Mouse (Mus musculus) intestine, embryonic 16.5 days (tissue): Measurements from ENCODE around the gene Arhgap42. TPM values are rescaled to one million over a fixed set of nuclear protein-coding genes. Genes with fewer than 3 reads are reported as not detected.

Experiments used
- ATAC-seq: fragments of 200-750 bp; cut with Nextera tagmentation; 2 replicates; pipeline ENCODE4 v1.8.0; 2017; ENCODE audit warnings: moderate TSS enrichment, moderate library complexity
- H3K27ac ChIP-seq: fragments of 300-500 bp; sonication (generic); 2 replicates; pipeline ENCODE4 v1.5.1; 2014; ENCODE audit warnings: mild to moderate bottlenecking, low read length
- H3K27me3 ChIP-seq: fragments of 300-500 bp; sonication (generic); replicated peaks from 2 replicates; pipeline ENCODE4 v1.6.1; 2014; ENCODE audit warnings: low read length, control low read depth, mixed read lengths; ENCODE audit not compliant: control insufficient read depth, insufficient read depth
- H3K36me3 ChIP-seq: fragments of 300-500 bp; sonication (generic); 2 replicates; pipeline ENCODE4 v1.6.1; 2014; ENCODE audit warnings: low read length, control low read depth; ENCODE audit not compliant: control insufficient read depth, insufficient read depth
- H3K4me1 ChIP-seq: fragments of 300-500 bp; sonication (generic); 2 replicates; pipeline ENCODE4 v1.6.1; 2014; ENCODE audit warnings: low read length, control low read depth, mixed read lengths; ENCODE audit not compliant: control insufficient read depth, insufficient read depth
- H3K4me2 ChIP-seq: fragments of 300-500 bp; sonication (generic); 2 replicates; pipeline ENCODE4 v1.6.1; 2014; ENCODE audit warnings: low read depth, low read length, control low read depth
- H3K4me3 ChIP-seq: fragments of 300-500 bp; sonication (generic); 2 replicates; pipeline ENCODE4 v1.5.1; 2014; ENCODE audit warnings: mild to moderate bottlenecking, low read length
- H3K9ac ChIP-seq: fragments of 300-500 bp; sonication (generic); 2 replicates; pipeline ENCODE4 v1.6.1; 2014; ENCODE audit warnings: low read depth, low read length
- H3K9me3 ChIP-seq: fragments of 300-500 bp; sonication (generic); 2 replicates; pipeline ENCODE4 v1.6.1; 2016; ENCODE audit warnings: low read length, control low read depth; ENCODE audit not compliant: control insufficient read depth
- WGBS: fragments of 180-500 bp; shearing (Covaris S2); extraction: QIAGEN DNeasy Blood & Tissue Kit; methylation state at CpG from one replicate; pipeline ENCODE4 v1.1.7; 2014; 5-methylcytosine and 5-hydroxymethylcytosine counted together
- polyA plus RNA-seq: library from polyadenylated mRNA; unstranded; fragments of >200 nt; fragmentation: Nextera tagmentation; extraction: Ambion mirVana; gene quantifications from 2 replicates; pipeline ENCODE4 v1.2.1, GENCODE M21; 2015

Arhgap42 gene
- polyA plus RNA-seq, result 28.9 and 30.5 TPM in 2 replicates

GRCm38 (mm10) chr9:9238438-9239391 is at the start of gene Arhgap42:
Arhgap42 (minus strand) TSS chr9:9239101.
- peak within 1 kb of the TSS; percentile 65 for H3K4me2 ChIP-seq
- WGBS, result 0% methylated on average over 71 of the region's 78 CpGs
- peak within 1 kb of the TSS; percentile 95 for H3K9ac ChIP-seq
- H3K4me1 ChIP-seq, result peaks cover 16% of the 10 kb centered on the region; the same call in 1 of the 2 replicates
- ATAC-seq, result peak; percentile 95
- H3K36me3 ChIP-seq, result no peaks in the 10 kb centered on the region
- peak within 1 kb of the TSS; percentile 85 for H3K4me3 ChIP-seq
- peak within 1 kb of the TSS; percentile 95 for H3K27ac ChIP-seq
- no peaks in the 10 kb centered on the region for H3K27me3 ChIP-seq
- no peaks in the 10 kb centered on the region for H3K9me3 ChIP-seq

GRCm38 (mm10) chr9:9288140-9288539 is 49.2 kb upstream of the Arhgap42 start:
- 91% methylated on average over 2 of the region's 2 CpGs for WGBS
- no peak overlapping the region for H3K4me3 ChIP-seq

GRCm38 (mm10) chr9:9269305-9269704 is 30.4 kb upstream of the Arhgap42 start:
- Histone ChIP-seq H3K4me1 (no peaks in the 10 kb centered on the region), H3K36me3 (no peaks in the 10 kb centered on the region), H3K27ac (no peak overlapping the region), H3K4me2 (no peak overlapping the region), H3K4me3 (no peak overlapping the region), H3K9ac (no peak overlapping the region), H3K27me3 (no peaks in the 10 kb centered on the region), H3K9me3 (no peaks in the 10 kb centered on the region)
- 31% methylated on average over 2 of the region's 2 CpGs for WGBS
- no peak for ATAC-seq

More at GRCm38 (mm10) chr9:9288140-9288539, 49.2 kb upstream of the Arhgap42 start:
- Histone ChIP-seq H3K9me3 (no peaks in the 10 kb centered on the region), H3K27me3 (no peaks in the 10 kb centered on the region), H3K9ac (no peak overlapping the region), H3K4me2 (no peak overlapping the region), H3K4me1 (no peaks in the 10 kb centered on the region), H3K27ac (no peak overlapping the region), H3K36me3 (no peaks in the 10 kb centered on the region)
- no peak for ATAC-seq

- WGBS, result 75% methylated on average over 6 of the region's 6 CpGs
- Histone ChIP-seq H3K27me3 (no peaks in the 10 kb centered on the region), H3K9ac (no peak overlapping the region), H3K4me3 (no peak overlapping the region), H3K9me3 (no peaks in the 10 kb centered on the region), H3K4me2 (no peak overlapping the region), H3K36me3 (no peaks in the 10 kb centered on the region), H3K4me1 (no peaks in the 10 kb centered on the region), H3K27ac (no peak overlapping the region)
- peak; percentile 87 for ATAC-seq
Measured at GRCm38 (mm10) chr9:9267606-9268601, 29.0 kb upstream of the Arhgap42 start.

GRCm38 (mm10) chr9:9263543-9263942 is 24.6 kb upstream of the Arhgap42 start:
- Histone ChIP-seq H3K27me3 (no peaks in the 10 kb centered on the region), H3K36me3 (no peaks in the 10 kb centered on the region), H3K4me3 (no peak overlapping the region), H3K27ac (no peak overlapping the region), H3K4me1 (no peaks in the 10 kb centered on the region), H3K9me3 (no peaks in the 10 kb centered on the region), H3K4me2 (no peak overlapping the region), H3K9ac (no peak overlapping the region)
- WGBS, result 50% methylated on average over 1 of the region's 1 CpGs
- no peak for ATAC-seq

- WGBS, result 55% methylated on average over 2 of the region's 2 CpGs
- Histone ChIP-seq H3K9me3 (no peaks in the 10 kb centered on the region), H3K27ac (no peak overlapping the region), H3K4me1 (no peaks in the 10 kb centered on the region), H3K9ac (no peak overlapping the region), H3K36me3 (no peaks in the 10 kb centered on the region), H3K27me3 (no peaks in the 10 kb centered on the region), H3K4me2 (no peak overlapping the region), H3K4me3 (no peak overlapping the region)
- no peak; the same call in 1 of the 2 replicates for ATAC-seq
Measured at GRCm38 (mm10) chr9:9262479-9262878, 23.6 kb upstream of the Arhgap42 start.

- Histone ChIP-seq H3K27me3 (no peaks in the 10 kb centered on the region), H3K9ac (no peak overlapping the region), H3K4me2 (no peak overlapping the region), H3K36me3 (no peaks in the 10 kb centered on the region), H3K27ac (no peak overlapping the region), H3K4me3 (no peak overlapping the region), H3K9me3 (no peaks in the 10 kb centered on the region), H3K4me1 (no peaks in the 10 kb centered on the region)
- 68% methylated on average over 1 of the region's 1 CpGs for WGBS
- no peak for ATAC-seq
Measured at GRCm38 (mm10) chr9:9254764-9255163, 15.9 kb upstream of the Arhgap42 start.

- 26% methylated on average over 2 of the region's 2 CpGs for WGBS
- no peaks in the 10 kb centered on the region for H3K27me3 ChIP-seq
Measured at GRCm38 (mm10) chr9:9248529-9248928, 9.6 kb upstream of the Arhgap42 start.

GRCm38 (mm10) chr9:9245994-9246393 is 7.1 kb upstream of the Arhgap42 start:
- no peaks in the 10 kb centered on the region for H3K27me3 ChIP-seq
- peaks cover 11% of the 10 kb centered on the region; the same call in 1 of the 2 replicates for H3K4me1 ChIP-seq
- H3K4me2 ChIP-seq, result no peak overlapping the region
- H3K36me3 ChIP-seq, result no peaks in the 10 kb centered on the region
- H3K9ac ChIP-seq, result no peak overlapping the region
- ATAC-seq, result peak; percentile 47
- H3K27ac ChIP-seq, result peak overlapping the region; percentile 4; the same call in 1 of the 2 replicates
- H3K9me3 ChIP-seq, result no peaks in the 10 kb centered on the region
- H3K4me3 ChIP-seq, result no peak overlapping the region

More at GRCm38 (mm10) chr9:9248529-9248928, 9.6 kb upstream of the Arhgap42 start:
- Histone ChIP-seq H3K9ac (no peak overlapping the region), H3K9me3 (no peaks in the 10 kb centered on the region), H3K4me2 (no peak overlapping the region), H3K4me1 (peaks cover 11% of the 10 kb centered on the region; the same call in 1 of the 2 replicates), H3K36me3 (no peaks in the 10 kb centered on the region), H3K4me3 (no peak overlapping the region), H3K27ac (no peak overlapping the region)
- peak; percentile 61 for ATAC-seq
